Mouse (Mus musculus) hindbrain, embryonic 13.5 days (tissue): ENCODE data around the gene Hmgcs1. TPM values are rescaled to one million over a fixed set of nuclear protein-coding genes. Genes with fewer than 3 reads are reported as not detected.

Source experiments
- ATAC-seq: fragments of 200-750 bp; cut with Nextera tagmentation; 2 replicates; pipeline ENCODE4 v1.8.0; 2017; ENCODE audit warnings: moderate TSS enrichment; ENCODE audit not compliant: low FRiP score
- H3K27ac ChIP-seq: fragments of 300-500 bp; sonication (generic); 2 replicates; pipeline ENCODE4 v1.5.1; 2015; ENCODE audit warnings: inconsistent platforms, mild to moderate bottlenecking, moderate library complexity
- H3K27me3 ChIP-seq: fragments of 300-500 bp; sonication (generic); 2 replicates; pipeline ENCODE4 v1.6.1; 2015; ENCODE audit warnings: mild to moderate bottlenecking, inconsistent platforms
- H3K36me3 ChIP-seq: fragments of 300-500 bp; sonication (generic); 2 replicates; pipeline ENCODE4 v1.6.1; 2015; ENCODE audit warnings: mild to moderate bottlenecking, inconsistent platforms
- H3K4me1 ChIP-seq: fragments of 300-500 bp; sonication (generic); replicated peaks from 2 replicates; pipeline ENCODE4 v1.6.1; 2015; ENCODE audit warnings: inconsistent platforms
- H3K4me2 ChIP-seq: fragments of 300-500 bp; sonication (generic); 2 replicates; pipeline ENCODE4 v1.6.1; 2015; ENCODE audit warnings: inconsistent platforms, mild to moderate bottlenecking, moderate library complexity
- H3K4me3 ChIP-seq: fragments of 300-500 bp; sonication (generic); 2 replicates; pipeline ENCODE4 v1.5.1; 2015; ENCODE audit warnings: mild to moderate bottlenecking, inconsistent platforms
- H3K9ac ChIP-seq: fragments of 300-500 bp; sonication (generic); 2 replicates; pipeline ENCODE4 v1.6.1; 2015; ENCODE audit warnings: mild to moderate bottlenecking, inconsistent platforms
- H3K9me3 ChIP-seq: fragments of 300-500 bp; sonication (generic); 2 replicates; pipeline ENCODE4 v1.6.1; 2016; ENCODE audit warnings: inconsistent platforms
- WGBS: fragments of 180-500 bp; shearing (Covaris S2); methylation state at CpG from one replicate; pipeline ENCODE4 v1.1.7; 2015; 5-methylcytosine and 5-hydroxymethylcytosine counted together
- polyA plus RNA-seq: library from polyadenylated mRNA; unstranded; fragments of >200 nt; fragmentation: Nextera tagmentation; extraction: Ambion mirVana; gene quantifications from 2 replicates; pipeline ENCODE4 v1.2.1, GENCODE M21; 2015

Gene Hmgcs1
- polyA plus RNA-seq, 1 experiment from 2014 or later, result 423 TPM

GRCm38 (mm10) chr13:119707906-119708305 lies 17.7 kb downstream of the Hmgcs1 start:
- H3K36me3 ChIP-seq, result peaks cover 79% of the 10 kb centered on the region

DNA sequence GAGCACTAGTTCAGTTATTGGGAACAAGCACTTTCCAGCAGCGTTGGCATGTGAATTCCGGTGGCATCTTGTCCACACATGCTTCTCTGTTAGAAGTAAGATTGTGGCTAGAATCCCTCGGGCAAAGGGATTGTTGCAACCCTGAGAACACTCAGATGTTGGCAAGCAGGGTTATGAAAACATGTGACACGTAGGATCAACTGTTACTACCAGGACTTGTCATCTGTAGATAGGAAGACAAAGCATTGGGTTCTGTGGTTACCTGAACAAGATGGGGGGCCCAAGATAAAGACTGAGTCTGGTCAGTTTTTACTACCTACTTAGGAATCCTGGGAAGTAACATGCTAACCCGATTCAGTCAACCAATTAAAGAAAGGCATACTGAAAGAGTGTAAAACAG lies 18.8 kb downstream of the Hmgcs1 start:
- H3K4me3 ChIP-seq, result no peak overlapping the region
- H3K4me2 ChIP-seq, result no peak overlapping the region
- H3K36me3 ChIP-seq, result peaks cover 79% of the 10 kb centered on the region
- 91% methylated on average over 5 of the region's 5 CpGs for WGBS
- H3K9ac ChIP-seq, result no peak overlapping the region
- H3K4me1 ChIP-seq, result no peaks in the 10 kb centered on the region
- no peak overlapping the region for H3K27ac ChIP-seq
- H3K9me3 ChIP-seq, result no peaks in the 10 kb centered on the region
- no peaks in the 10 kb centered on the region for H3K27me3 ChIP-seq
- ATAC-seq, result no peak

More at GRCm38 (mm10) chr13:119707906-119708305, 17.7 kb downstream of the Hmgcs1 start:
- ATAC-seq, result no peak
- H3K4me3 ChIP-seq, result no peak overlapping the region
- no peak overlapping the region for H3K9ac ChIP-seq
- H3K4me1 ChIP-seq, result no peaks in the 10 kb centered on the region
- no peaks in the 10 kb centered on the region for H3K9me3 ChIP-seq
- H3K27ac ChIP-seq, result no peak overlapping the region
- H3K27me3 ChIP-seq, result no peaks in the 10 kb centered on the region
- no peak overlapping the region for H3K4me2 ChIP-seq
- WGBS, result 95% methylated on average over 6 of the region's 6 CpGs

DNA sequence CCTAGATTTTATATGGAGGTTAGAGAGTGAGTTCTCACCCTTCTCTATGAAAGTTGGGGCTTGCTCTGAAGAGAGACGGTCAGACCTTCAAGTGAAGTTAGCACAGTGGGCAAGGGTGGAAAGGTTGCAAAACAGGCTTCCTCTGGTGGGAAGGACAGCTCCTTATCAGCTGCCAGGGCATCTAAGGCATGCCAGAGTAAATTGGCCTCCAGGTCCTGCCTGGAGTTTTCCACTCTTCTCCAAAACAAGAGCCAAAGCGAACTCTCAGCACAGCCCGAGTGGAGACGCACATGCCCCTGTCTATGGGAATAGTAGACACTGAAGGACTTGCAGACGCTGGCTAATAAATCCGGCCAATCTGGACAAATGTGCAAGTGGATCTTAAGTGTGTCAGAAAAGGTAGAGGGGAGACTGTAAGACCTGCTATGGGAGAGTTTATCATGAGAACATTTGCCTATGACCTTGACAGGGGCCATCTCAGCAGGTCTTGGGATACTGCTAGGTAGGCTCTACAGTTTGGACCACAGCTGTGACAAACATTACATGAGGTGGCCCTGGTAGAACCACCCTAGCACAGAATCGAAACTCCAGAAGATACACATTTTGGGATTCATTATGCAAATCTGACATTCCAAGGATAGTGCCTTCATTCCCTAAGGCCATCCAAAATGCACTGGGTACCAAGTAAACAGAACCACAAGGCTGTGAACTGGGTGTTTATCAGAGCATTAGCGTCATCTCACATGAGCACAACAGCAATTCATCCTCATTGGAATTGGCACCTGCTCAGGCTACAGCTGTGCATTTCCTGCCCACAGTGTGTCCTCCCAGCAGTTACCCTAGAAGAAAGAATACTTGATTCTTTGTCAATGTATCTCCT lies 19.4 kb downstream of the Hmgcs1 start:
- Histone ChIP-seq H3K4me3 (no peak overlapping the region), H3K9ac (no peak overlapping the region), H3K4me2 (no peak overlapping the region), H3K4me1 (no peaks in the 10 kb centered on the region), H3K9me3 (no peaks in the 10 kb centered on the region), H3K27ac (no peak overlapping the region), H3K36me3 (peaks cover 73% of the 10 kb centered on the region), H3K27me3 (no peaks in the 10 kb centered on the region)
- ATAC-seq, result peak; percentile 44; the same call in 1 of the 2 replicates
- WGBS, result 90% methylated on average over 8 of the region's 8 CpGs

DNA sequence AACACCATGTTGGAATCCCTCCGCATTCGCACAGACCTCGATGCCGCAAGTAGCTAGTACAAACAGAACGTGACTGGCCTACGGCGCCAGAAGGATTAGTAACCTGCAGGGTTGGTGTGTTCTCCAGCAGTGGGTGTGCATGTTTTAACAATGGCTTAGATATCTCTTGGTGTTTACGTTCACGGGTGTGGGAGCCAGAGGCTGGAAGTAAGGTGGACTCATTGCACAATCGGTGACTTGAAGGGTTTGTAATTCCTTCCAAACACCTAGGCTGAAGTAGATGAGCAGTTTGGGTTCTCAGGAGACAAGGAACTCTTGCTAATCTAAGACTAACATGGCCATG lies 20.1 kb downstream of the Hmgcs1 start:
- Histone ChIP-seq H3K27ac (no peak overlapping the region), H3K36me3 (peaks cover 66% of the 10 kb centered on the region), H3K9me3 (no peaks in the 10 kb centered on the region), H3K27me3 (no peaks in the 10 kb centered on the region), H3K9ac (no peak overlapping the region), H3K4me2 (no peak overlapping the region), H3K4me1 (no peaks in the 10 kb centered on the region), H3K4me3 (no peak overlapping the region)
- ATAC-seq, result 0 out of 2 replicates have a peak, but pooled peaks have one; percentile 21
- 89% methylated on average over 10 of the region's 10 CpGs for WGBS

DNA sequence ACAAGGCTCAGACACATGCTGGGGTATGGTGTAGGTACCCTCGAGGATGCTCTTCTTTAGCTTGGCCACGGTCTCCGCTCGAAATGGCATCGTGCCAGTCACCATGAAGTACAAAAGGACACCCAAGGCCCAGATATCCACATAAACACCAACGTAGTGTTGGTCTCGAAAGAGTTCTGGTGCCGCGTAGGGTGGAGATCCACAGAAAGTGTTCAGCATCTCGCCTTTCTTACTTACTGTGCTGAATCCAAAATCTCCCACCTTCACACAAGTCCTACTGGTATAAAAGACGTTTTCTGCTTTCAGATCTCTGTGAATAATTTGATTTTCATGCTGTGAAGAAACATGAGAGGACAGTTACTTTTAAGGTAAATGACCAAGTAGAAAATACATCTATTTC lies 22.3 kb downstream of the Hmgcs1 start:
- no peaks in the 10 kb centered on the region for H3K9me3 ChIP-seq
- H3K9ac ChIP-seq, result no peak overlapping the region
- no peak overlapping the region for H3K4me2 ChIP-seq
- H3K4me1 ChIP-seq, result no peaks in the 10 kb centered on the region
- ATAC-seq, result no peak
- H3K36me3 ChIP-seq, result peaks cover 48% of the 10 kb centered on the region
- H3K27me3 ChIP-seq, result no peaks in the 10 kb centered on the region
- H3K4me3 ChIP-seq, result no peak overlapping the region
- no peak overlapping the region for H3K27ac ChIP-seq
- 92% methylated on average over 11 of the region's 11 CpGs for WGBS

DNA sequence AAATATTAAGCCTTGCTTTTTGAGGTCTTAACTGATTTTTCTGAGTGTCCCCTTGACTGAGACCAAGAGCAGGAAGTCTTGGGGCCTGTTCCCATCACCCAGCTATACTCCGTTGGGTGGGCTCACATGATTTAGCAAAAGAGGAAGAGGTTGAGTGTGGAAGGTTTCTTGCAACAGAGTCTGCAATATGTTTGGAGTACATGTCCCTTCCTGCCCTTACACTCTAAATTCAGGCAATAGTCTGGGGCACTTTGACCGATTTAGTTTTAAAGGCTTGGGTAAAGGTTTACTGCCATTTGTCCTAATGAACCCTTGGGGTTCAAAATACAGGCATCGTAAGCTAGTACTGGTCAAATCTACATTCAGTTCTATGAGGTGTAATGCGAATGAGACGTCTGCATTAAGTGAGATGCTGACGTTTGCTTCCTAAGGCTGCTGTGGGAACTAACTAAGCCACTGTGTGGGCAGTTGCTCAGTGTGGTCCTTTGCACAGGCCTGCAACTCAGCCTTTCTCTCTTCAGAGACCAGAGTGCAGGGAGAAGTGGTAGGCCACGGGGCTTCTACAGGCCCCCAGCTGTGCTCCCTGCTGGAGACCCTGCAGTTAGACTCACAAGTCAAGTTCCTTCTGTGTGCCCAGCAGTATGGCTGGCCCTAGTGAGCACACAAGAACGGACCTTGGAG lies 23.1 kb downstream of the Hmgcs1 start:
- ATAC-seq, result no peak
- H3K27me3 ChIP-seq, result no peaks in the 10 kb centered on the region
- H3K9me3 ChIP-seq, result no peaks in the 10 kb centered on the region
- H3K27ac ChIP-seq, result no peak overlapping the region
- H3K4me2 ChIP-seq, result no peak overlapping the region
- no peak overlapping the region for H3K9ac ChIP-seq
- H3K36me3 ChIP-seq, result peaks cover 45% of the 10 kb centered on the region
- H3K4me1 ChIP-seq, result no peaks in the 10 kb centered on the region
- WGBS, result 73% methylated on average over 8 of the region's 8 CpGs
- H3K4me3 ChIP-seq, result no peak overlapping the region

DNA sequence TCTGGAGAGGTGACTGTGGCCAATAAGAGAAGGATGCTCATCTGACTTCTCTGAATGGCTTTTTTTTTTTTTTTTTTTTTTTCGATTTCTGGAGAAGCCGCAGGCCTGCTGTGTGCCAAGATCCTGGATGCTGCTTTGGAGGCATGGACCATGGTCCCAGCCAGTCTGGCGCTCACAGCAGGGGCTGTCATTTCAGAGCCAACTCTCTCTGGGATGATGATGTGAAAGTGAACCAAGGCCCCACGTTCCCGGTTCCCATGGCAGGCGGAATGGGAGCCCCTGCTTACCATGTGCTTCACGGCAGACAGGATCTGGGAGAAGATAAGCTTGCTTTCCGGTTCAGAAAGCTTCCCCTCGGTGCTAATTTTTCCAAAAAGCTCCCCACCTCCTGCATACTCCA lies 23.6 kb downstream of the Hmgcs1 start:
- Histone ChIP-seq H3K9ac (no peak overlapping the region), H3K9me3 (no peaks in the 10 kb centered on the region), H3K27me3 (no peaks in the 10 kb centered on the region), H3K4me2 (no peak overlapping the region), H3K36me3 (peaks cover 40% of the 10 kb centered on the region), H3K27ac (no peak overlapping the region), H3K4me1 (no peaks in the 10 kb centered on the region), H3K4me3 (no peak overlapping the region)
- no peak for ATAC-seq
- WGBS, result 69% methylated on average over 9 of the region's 9 CpGs

GRCm38 (mm10) chr13:119716105-119716504 lies 25.9 kb downstream of the Hmgcs1 start:
- ATAC-seq, result no peak
- WGBS, result 89% methylated on average over 2 of the region's 2 CpGs

GRCm38 (mm10) chr13:119722447-119722846 lies 32.3 kb downstream of the Hmgcs1 start:
- no peaks in the 10 kb centered on the region for H3K4me1 ChIP-seq
- H3K36me3 ChIP-seq, result no peaks in the 10 kb centered on the region
- H3K9ac ChIP-seq, result no peak overlapping the region
- H3K4me2 ChIP-seq, result no peak overlapping the region
- ATAC-seq, result no peak
- WGBS, result 96% methylated on average over 3 of the region's 3 CpGs
- no peak overlapping the region for H3K4me3 ChIP-seq
- H3K27me3 ChIP-seq, result no peaks in the 10 kb centered on the region
- H3K9me3 ChIP-seq, result no peaks in the 10 kb centered on the region
- H3K27ac ChIP-seq, result no peak overlapping the region

More at GRCm38 (mm10) chr13:119716105-119716504, 25.9 kb downstream of the Hmgcs1 start:
- H3K9me3 ChIP-seq, result no peaks in the 10 kb centered on the region
- peaks cover 17% of the 10 kb centered on the region for H3K36me3 ChIP-seq
- H3K9ac ChIP-seq, result no peak overlapping the region
- no peak overlapping the region for H3K4me2 ChIP-seq
- no peak overlapping the region for H3K27ac ChIP-seq
- no peak overlapping the region for H3K4me3 ChIP-seq
- no peaks in the 10 kb centered on the region for H3K27me3 ChIP-seq
- H3K4me1 ChIP-seq, result no peaks in the 10 kb centered on the region

GRCm38 (mm10) chr13:119723368-119723767 lies 33.2 kb downstream of the Hmgcs1 start:
- Histone ChIP-seq H3K9me3 (no peaks in the 10 kb centered on the region), H3K9ac (no peak overlapping the region), H3K27ac (no peak overlapping the region), H3K27me3 (no peaks in the 10 kb centered on the region), H3K4me3 (no peak overlapping the region), H3K4me1 (0 out of 2 replicates have a peak, but pooled peaks cover 4% of the 10 kb centered on the region), H3K4me2 (no peak overlapping the region), H3K36me3 (no peaks in the 10 kb centered on the region)
- no peak for ATAC-seq
- 89% methylated on average over 5 of the region's 5 CpGs for WGBS

GRCm38 (mm10) chr13:119724541-119724940 lies 34.4 kb downstream of the Hmgcs1 start:
- no peak for ATAC-seq
- Histone ChIP-seq H3K9me3 (no peaks in the 10 kb centered on the region), H3K36me3 (no peaks in the 10 kb centered on the region), H3K4me2 (no peak overlapping the region), H3K27me3 (no peaks in the 10 kb centered on the region), H3K9ac (no peak overlapping the region), H3K27ac (no peak overlapping the region), H3K4me3 (no peak overlapping the region), H3K4me1 (0 out of 2 replicates have a peak, but pooled peaks cover 4% of the 10 kb centered on the region)
- 85% methylated on average over 7 of the region's 7 CpGs for WGBS

DNA sequence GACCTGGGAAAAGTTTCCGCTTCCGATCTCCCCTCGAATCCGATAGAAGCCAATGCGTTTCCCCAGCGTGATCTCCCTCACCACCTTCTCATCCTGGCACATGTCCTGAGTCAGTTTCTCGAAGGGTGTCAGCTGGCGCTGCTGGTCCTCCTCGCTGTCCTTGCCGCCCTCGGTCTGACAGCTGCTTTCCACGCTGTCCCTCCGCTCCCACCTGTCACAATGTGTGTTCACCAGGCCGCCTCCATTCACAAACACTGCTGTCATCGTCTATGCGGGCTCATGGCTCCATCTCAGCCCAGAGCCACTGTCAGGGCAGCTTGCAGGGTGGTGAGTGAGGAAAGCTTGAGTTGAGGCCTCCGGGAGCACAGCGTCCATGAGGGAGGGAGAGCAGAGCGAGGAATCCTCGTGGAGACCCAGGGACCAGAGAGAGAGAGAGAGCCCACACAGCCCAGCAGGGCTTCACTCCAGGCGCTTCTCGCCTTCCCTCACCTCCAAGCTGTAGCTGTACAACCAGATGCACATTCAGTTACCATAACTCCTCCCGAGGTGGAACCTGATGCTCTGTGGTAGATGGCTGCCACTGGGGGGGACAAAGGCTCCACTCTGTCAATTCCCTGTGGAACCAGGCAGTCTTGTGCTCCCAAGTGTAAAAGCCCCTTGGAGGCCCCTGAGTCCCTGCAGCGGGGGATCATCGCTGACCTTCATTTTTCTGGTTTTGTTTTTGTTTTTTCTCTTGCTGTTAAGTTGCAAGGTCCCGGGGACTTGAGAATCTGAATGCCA lies 37.6 kb downstream of the Hmgcs1 start:
- ATAC-seq, result peak; percentile 37; the same call in 1 of the 2 replicates
- H3K4me2 ChIP-seq, result no peak overlapping the region
- WGBS, result 72% methylated on average over 26 of the region's 26 CpGs
- no peak overlapping the region for H3K9ac ChIP-seq
- 0 out of 2 replicates have a peak, but pooled peaks cover 7% of the 10 kb centered on the region for H3K4me1 ChIP-seq
- no peak overlapping the region for H3K4me3 ChIP-seq
- H3K27me3 ChIP-seq, result no peaks in the 10 kb centered on the region
- no peaks in the 10 kb centered on the region for H3K36me3 ChIP-seq
- H3K9me3 ChIP-seq, result no peaks in the 10 kb centered on the region
- H3K27ac ChIP-seq, result no peak overlapping the region
